Mouse (Mus musculus) limb, embryonic 14.5 days (tissue): ENCODE data around the gene Gstt3. TPM values are rescaled to one million over a fixed set of nuclear protein-coding genes. Genes with fewer than 3 reads are reported as not detected.

Experiments used
- ATAC-seq: fragments of 200-750 bp; cut with Nextera tagmentation; 2 replicates; pipeline ENCODE4 v1.8.0; 2017; ENCODE audit warnings: low read depth, moderate number of reproducible peaks, moderate TSS enrichment; ENCODE audit not compliant: low FRiP score
- DNase-seq: peaks from one replicate; pipeline ENCODE4 v3.0.0-alpha.2; 2015; ENCODE audit warnings: low spot score
- H3K27ac ChIP-seq: fragments of 300-500 bp; sonication (generic); replicated peaks from 2 replicates; pipeline ENCODE4 v1.5.1; 2014; ENCODE audit warnings: low read depth, mild to moderate bottlenecking, low read length, moderate library complexity, mixed read lengths
- H3K27me3 ChIP-seq: fragments of 300-500 bp; sonication (generic); 2 replicates; pipeline ENCODE4 v1.6.1; 2014; ENCODE audit warnings: low read length, mixed read lengths; ENCODE audit not compliant: control insufficient read depth, insufficient read depth
- H3K36me3 ChIP-seq: fragments of 300-500 bp; sonication (generic); 2 replicates; pipeline ENCODE4 v1.6.1; 2014; ENCODE audit warnings: mild to moderate bottlenecking, low read length, moderate library complexity, mixed read lengths; ENCODE audit not compliant: control insufficient read depth, insufficient read depth
- H3K4me1 ChIP-seq: fragments of 300-500 bp; sonication (generic); 2 replicates; pipeline ENCODE4 v1.6.1; 2014; ENCODE audit warnings: antibody characterized with exemption, low read length, mixed read lengths; ENCODE audit not compliant: control insufficient read depth, insufficient read depth
- H3K4me2 ChIP-seq: fragments of 300-500 bp; sonication (generic); replicated peaks from 2 replicates; pipeline ENCODE4 v1.6.1; 2014; ENCODE audit warnings: low read depth, mild to moderate bottlenecking, low read length, moderate library complexity; ENCODE audit not compliant: severe bottlenecking
- H3K4me3 ChIP-seq: fragments of 300-500 bp; sonication (generic); replicated peaks from 2 replicates; pipeline ENCODE4 v1.5.1; 2014; ENCODE audit warnings: low read length
- H3K9ac ChIP-seq: fragments of 300-500 bp; sonication (generic); 2 replicates; pipeline ENCODE4 v1.6.1; 2014; ENCODE audit warnings: mild to moderate bottlenecking, low read depth, low read length, moderate library complexity; ENCODE audit not compliant: severe bottlenecking
- H3K9me3 ChIP-seq: fragments of 300-500 bp; sonication (generic); 2 replicates; pipeline ENCODE4 v1.6.1; 2016; ENCODE audit warnings: low read length; ENCODE audit not compliant: control insufficient read depth
- POLR2A ChIP-seq: fragments of 200-500 bp; IDR thresholded peaks from 2 replicates; pipeline ENCODE4 v1.8.0; 2012; ENCODE audit warnings: inconsistent platforms, mild to moderate bottlenecking, moderate library complexity, borderline replicate concordance; ENCODE audit not compliant: insufficient read depth, insufficient read length; ENCODE audit errors: extremely low read depth
- WGBS: fragments of 180-500 bp; shearing (Covaris S2); extraction: QIAGEN DNeasy Blood & Tissue Kit; methylation state at CpG from one replicate; pipeline ENCODE4 v1.1.7; 2014; 5-methylcytosine and 5-hydroxymethylcytosine counted together
- polyA plus RNA-seq, 2 experiments: library from polyadenylated mRNA; depleted of rRNA in 1 of 2; stranded (reverse) in 1 of 2; unstranded in 1 of 2; fragments of >200 nt; fragmentation: Nextera tagmentation in 1 of 2; extraction: Ambion mirVana in 1 of 2; gene quantifications; 2 replicates each; pipeline versions ENCODE4 v1.2.1 to v1.2.3; 2012 to 2014

Gene Gstt3
- polyA plus RNA-seq, 2 experiments = 24.0 to 38.5 TPM

GRCm38 (mm10) chr10:75766856-75767255, 14.4 kb downstream of the Gstt3 start:
- no peaks in the 10 kb centered on the region for H3K27me3 ChIP-seq
- H3K4me2 ChIP-seq = no peak overlapping the region
- no peak overlapping the region for H3K4me3 ChIP-seq
- no peaks in the 10 kb centered on the region for H3K4me1 ChIP-seq
- WGBS = 84% methylated on average over 6 of the region's 6 CpGs
- H3K9ac ChIP-seq = no peak overlapping the region
- no peaks in the 10 kb centered on the region for H3K36me3 ChIP-seq
- no peaks in the 10 kb centered on the region for H3K9me3 ChIP-seq
- DNase-seq (no peak), ATAC-seq (no peak)
- no peak overlapping the region for H3K27ac ChIP-seq
- TF ChIP-seq POLR2A = no peak

- Histone ChIP-seq H3K4me2 (peak overlapping the region; percentile 62), H3K4me3 (peak overlapping the region; percentile 57), H3K4me1 (no peaks in the 10 kb centered on the region), H3K27me3 (no peaks in the 10 kb centered on the region), H3K9ac (peak overlapping the region; percentile 78), H3K36me3 (peaks cover 5% of the 10 kb centered on the region; the same call in 1 of the 2 replicates), H3K27ac (no peak overlapping the region), H3K9me3 (no peaks in the 10 kb centered on the region)
- DNase-seq = peak; percentile 78
- 0 out of 2 replicates have a peak, but pooled peaks have one; percentile 18 for ATAC-seq
- no peak for TF ChIP-seq POLR2A
- WGBS = under 1% methylated on average over 27 of the region's 27 CpGs
Measured at GRCm38 (mm10) chr10:75764519-75765473, 16.4 kb downstream of the Gstt3 start.

DNA sequence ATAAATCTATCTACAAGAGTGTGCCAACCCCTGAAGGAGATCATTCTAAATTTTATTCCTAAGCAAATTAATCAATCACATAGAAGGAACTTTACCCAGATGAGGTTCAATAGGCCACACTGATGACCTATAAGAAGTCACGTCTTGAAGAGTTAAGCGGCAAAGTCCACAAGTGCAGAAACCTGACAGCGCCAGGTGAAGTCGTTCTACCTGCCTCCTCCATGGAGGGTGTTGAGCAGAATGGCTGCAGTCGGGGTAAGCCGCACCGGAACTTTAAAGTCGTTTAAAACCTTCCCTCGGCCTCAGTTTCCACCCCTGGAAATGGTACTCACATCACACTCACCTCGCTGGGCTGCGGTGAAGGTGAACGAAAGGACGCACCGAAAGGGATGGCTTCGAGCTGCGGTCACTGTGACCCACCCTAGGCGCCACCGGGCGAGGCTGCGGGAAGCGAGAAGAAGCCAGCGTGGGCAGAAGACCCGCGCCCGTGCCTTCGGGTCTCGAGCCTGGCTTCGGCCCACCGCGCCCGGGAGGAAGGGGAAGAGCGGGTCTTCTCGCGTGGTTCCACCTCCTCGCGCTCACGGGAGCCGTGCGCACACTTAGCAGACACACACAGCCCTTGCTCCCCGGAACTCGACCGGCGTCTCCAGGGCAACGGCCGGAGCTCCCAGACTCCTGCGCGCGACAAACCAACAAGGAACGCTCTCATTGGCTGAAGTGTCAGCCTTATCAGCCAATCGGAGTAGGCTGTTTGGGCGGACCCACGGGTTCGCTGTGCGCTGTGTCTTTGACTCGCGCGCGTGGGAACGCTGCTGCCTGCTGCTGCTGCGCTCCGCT, 17.3 kb downstream of the Gstt3 start, which contains the start of gene Cabin1:
Gene Cabin1, minus strand, starts transcription at position 660 of the 837 bp plus-strand sequence.
- WGBS = 1% methylated on average over 59 of the region's 61 CpGs

GRCm38 (mm10) chr10:75762413-75762812, 18.8 kb downstream of the Gstt3 start:
- Histone ChIP-seq H3K27me3 (no peaks in the 10 kb centered on the region), H3K4me1 (no peaks in the 10 kb centered on the region), H3K36me3 (peaks cover 14% of the 10 kb centered on the region), H3K27ac (no peak overlapping the region), H3K9ac (no peak overlapping the region), H3K4me3 (no peak overlapping the region), H3K9me3 (no peaks in the 10 kb centered on the region), H3K4me2 (no peak overlapping the region)
- ATAC-seq (no peak), DNase-seq (no peak)
- no peak for TF ChIP-seq POLR2A
- 90% methylated on average over 3 of the region's 3 CpGs for WGBS

More for the DNA sequence above, 17.3 kb downstream of the Gstt3 start, which contains the start of gene Cabin1:
- peak; percentile 76; the same call in 1 of the 2 replicates for TF ChIP-seq POLR2A
- H3K27ac ChIP-seq = no peak within 1 kb of the TSS
- H3K9me3 ChIP-seq = no peaks in the 10 kb centered on the region
- H3K36me3 ChIP-seq = peaks cover 5% of the 10 kb centered on the region; the same call in 1 of the 2 replicates
- DNase-seq (peak; percentile 98), ATAC-seq (peak; percentile 99)
- H3K9ac ChIP-seq = peak within 1 kb of the TSS; percentile 78
- H3K4me1 ChIP-seq = no peaks in the 10 kb centered on the region
- no peaks in the 10 kb centered on the region for H3K27me3 ChIP-seq
- H3K4me3 ChIP-seq = peak within 1 kb of the TSS; percentile 57
- H3K4me2 ChIP-seq = peak within 1 kb of the TSS; percentile 62

DNA sequence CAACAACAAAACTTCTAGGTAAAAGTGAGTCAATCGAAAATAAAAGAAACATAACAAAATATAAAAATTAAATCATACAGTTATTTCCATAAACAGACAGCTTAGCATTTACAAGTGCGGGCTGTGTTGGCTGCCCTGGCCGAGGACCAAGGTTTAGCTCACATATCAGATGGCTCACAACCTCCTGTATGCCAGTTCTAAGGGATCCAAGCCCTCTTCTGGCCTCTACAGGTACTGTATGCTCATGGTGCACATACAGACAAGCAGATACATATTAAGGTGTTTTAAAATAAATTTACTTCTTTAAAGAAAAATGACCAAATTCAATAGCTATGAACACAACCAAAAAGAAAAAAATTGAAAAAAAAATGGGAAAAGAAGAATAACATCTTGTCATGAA, 20.9 kb downstream of the Gstt3 start:
- H3K9me3 ChIP-seq = no peaks in the 10 kb centered on the region
- H3K36me3 ChIP-seq = peaks cover 17% of the 10 kb centered on the region
- no peak for TF ChIP-seq POLR2A
- H3K27ac ChIP-seq = no peak overlapping the region
- H3K27me3 ChIP-seq = no peaks in the 10 kb centered on the region
- no peaks in the 10 kb centered on the region for H3K4me1 ChIP-seq
- H3K4me2 ChIP-seq = no peak overlapping the region
- ATAC-seq = no peak
- WGBS = 95% methylated on average over 3 of the region's 3 CpGs
- no peak overlapping the region for H3K9ac ChIP-seq
- DNase-seq = no peak
- no peak overlapping the region for H3K4me3 ChIP-seq
